Mouse (Mus musculus) forebrain, embryonic 12.5 days (tissue): Measurements from ENCODE around the gene Copz1. TPM values are rescaled to one million over a fixed set of nuclear protein-coding genes. Genes with fewer than 3 reads are reported as not detected.

Source experiments
- ATAC-seq: fragments of 200-750 bp; cut with Nextera tagmentation; 2 replicates; pipeline ENCODE4 v1.8.0; 2017; ENCODE audit warnings: moderate TSS enrichment; ENCODE audit not compliant: low FRiP score
- H3K27ac ChIP-seq: fragments of 300-500 bp; sonication (generic); 2 replicates; pipeline ENCODE4 v1.5.1; 2016; ENCODE audit warnings: mild to moderate bottlenecking
- H3K27me3 ChIP-seq: fragments of 300-500 bp; sonication (generic); 2 replicates; pipeline ENCODE4 v1.6.1; 2016; ENCODE audit warnings: mild to moderate bottlenecking
- H3K36me3 ChIP-seq: fragments of 300-500 bp; sonication (generic); replicated peaks from 2 replicates; pipeline ENCODE4 v1.6.1; 2016; ENCODE audit warnings: mild to moderate bottlenecking
- H3K4me1 ChIP-seq: fragments of 300-500 bp; sonication (generic); 2 replicates; pipeline ENCODE4 v1.6.1; 2016
- H3K4me2 ChIP-seq: fragments of 300-500 bp; sonication (generic); 2 replicates; pipeline ENCODE4 v1.6.1; 2016; ENCODE audit warnings: mild to moderate bottlenecking, moderate library complexity
- H3K4me3 ChIP-seq: fragments of 300-500 bp; sonication (generic); replicated peaks from 2 replicates; pipeline ENCODE4 v1.5.1; 2016; ENCODE audit warnings: mild to moderate bottlenecking
- H3K9ac ChIP-seq: fragments of 300-500 bp; sonication (generic); 2 replicates; pipeline ENCODE4 v1.6.1; 2016; ENCODE audit warnings: mild to moderate bottlenecking
- H3K9me3 ChIP-seq: fragments of 300-500 bp; sonication (generic); 2 replicates; pipeline ENCODE4 v1.6.1; 2016
- WGBS: fragments of 180-500 bp; shearing (Covaris S2); methylation state at CpG from one replicate; pipeline ENCODE4 v1.1.7; 2016; 5-methylcytosine and 5-hydroxymethylcytosine counted together
- polyA plus RNA-seq: library from polyadenylated mRNA; unstranded; fragments of >200 nt; fragmentation: Nextera tagmentation; extraction: Ambion mirVana; gene quantifications from 2 replicates; pipeline ENCODE4 v1.2.1, GENCODE M21; 2016

The Copz1 gene
- polyA plus RNA-seq, 1 experiment from 2014 or later: 226 TPM

DNA sequence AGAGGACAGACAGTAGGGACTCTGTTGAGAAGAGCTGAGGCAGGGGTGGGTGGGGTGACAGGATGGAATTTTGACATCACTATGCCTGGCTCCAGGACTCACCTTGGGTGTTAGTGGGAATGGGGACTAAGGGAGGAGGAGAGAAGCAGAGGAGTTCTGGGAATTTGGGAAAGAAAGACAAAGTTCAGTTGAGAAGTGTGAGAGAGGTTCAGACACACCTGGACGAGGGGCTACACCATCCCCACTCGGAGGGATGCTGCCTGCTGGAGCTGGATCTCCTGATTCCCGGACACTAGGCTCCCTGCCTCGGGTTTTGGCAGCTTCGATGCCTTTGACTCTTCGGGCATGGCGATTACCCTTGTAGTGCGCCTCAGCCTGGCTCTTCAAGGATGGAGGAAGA is 45.2 kb downstream of the Copz1 start:
- Histone ChIP-seq H3K9ac (0 out of 2 replicates have a peak overlapping the region, but pooled peaks have one; percentile 1), H3K4me1 (peaks cover 52% of the 10 kb centered on the region), H3K27ac (no peak overlapping the region), H3K4me3 (no peak overlapping the region), H3K36me3 (peaks cover 40% of the 10 kb centered on the region), H3K27me3 (peaks cover 7% of the 10 kb centered on the region; the same call in 1 of the 2 replicates), H3K4me2 (no peak overlapping the region), H3K9me3 (no peaks in the 10 kb centered on the region)
- 87% methylated on average over 8 of the region's 8 CpGs for WGBS
- ATAC-seq: no peak

DNA sequence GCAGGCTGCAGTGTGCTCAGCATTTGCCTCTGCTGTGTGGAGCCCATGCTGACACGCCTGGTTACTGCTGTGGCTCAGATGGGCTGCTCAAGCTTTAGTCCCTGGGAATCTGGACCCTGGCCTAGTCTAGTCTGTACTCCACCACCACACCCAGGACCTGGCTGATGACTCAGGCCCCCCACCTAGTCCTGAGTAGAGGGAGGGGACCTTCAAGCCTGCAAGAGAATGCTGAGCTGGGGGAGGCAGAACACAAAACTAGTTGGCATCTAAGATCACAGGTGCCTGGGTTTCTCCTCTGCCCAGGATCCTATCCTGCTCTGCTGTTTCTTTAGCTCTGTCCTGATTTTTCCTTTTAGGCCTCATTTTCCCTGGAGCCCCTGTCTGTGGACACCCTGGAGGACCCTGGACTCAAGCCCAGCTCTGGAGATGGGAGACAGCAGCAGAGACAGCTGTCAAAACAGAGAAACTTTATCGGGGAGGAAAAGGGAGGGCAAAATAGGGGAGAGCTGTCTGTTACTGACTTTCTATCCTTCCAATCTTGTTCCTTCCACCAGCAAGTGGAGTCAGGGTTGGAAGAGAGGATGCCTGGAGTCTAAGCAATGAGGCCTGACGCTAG is 45.8 kb downstream of the Copz1 start:
- Histone ChIP-seq H3K4me2 (no peak overlapping the region), H3K9me3 (no peaks in the 10 kb centered on the region), H3K36me3 (peaks cover 40% of the 10 kb centered on the region), H3K27me3 (peaks cover 7% of the 10 kb centered on the region; the same call in 1 of the 2 replicates), H3K4me1 (peaks cover 49% of the 10 kb centered on the region), H3K9ac (no peak overlapping the region), H3K27ac (no peak overlapping the region), H3K4me3 (no peak overlapping the region)
- ATAC-seq: no peak
- WGBS: 77% methylated on average over 3 of the region's 3 CpGs

GRCm38 (mm10) chr15:103321076-103321475 is 48.6 kb downstream of the Copz1 start:
- Histone ChIP-seq H3K4me1 (peaks cover 33% of the 10 kb centered on the region), H3K9me3 (no peaks in the 10 kb centered on the region), H3K4me3 (no peak overlapping the region), H3K36me3 (peaks cover 35% of the 10 kb centered on the region), H3K9ac (no peak overlapping the region), H3K27ac (no peak overlapping the region), H3K27me3 (no peaks in the 10 kb centered on the region), H3K4me2 (no peak overlapping the region)
- WGBS: 67% methylated on average over 1 of the region's 1 CpGs
- no peak for ATAC-seq

- H3K9me3 ChIP-seq: no peaks in the 10 kb centered on the region
- peak overlapping the region; percentile 79 for H3K4me3 ChIP-seq
- 42% methylated on average over 4 of the region's 4 CpGs for WGBS
- 0 out of 2 replicates have a peak overlapping the region, but pooled peaks have one; percentile 73 for H3K27ac ChIP-seq
- ATAC-seq: no peak
- no peaks in the 10 kb centered on the region for H3K27me3 ChIP-seq
- H3K4me1 ChIP-seq: peaks cover 33% of the 10 kb centered on the region
- peaks cover 22% of the 10 kb centered on the region for H3K36me3 ChIP-seq
- peak overlapping the region; percentile 83 for H3K9ac ChIP-seq
- peak overlapping the region; percentile 80 for H3K4me2 ChIP-seq
Measured at GRCm38 (mm10) chr15:103322396-103322795, 49.9 kb downstream of the Copz1 start.

- Histone ChIP-seq H3K4me3 (peak overlapping the region; percentile 79), H3K9me3 (no peaks in the 10 kb centered on the region), H3K36me3 (peaks cover 15% of the 10 kb centered on the region), H3K27me3 (no peaks in the 10 kb centered on the region), H3K4me2 (peak overlapping the region; percentile 80), H3K9ac (peak overlapping the region; percentile 83), H3K27ac (peak overlapping the region; percentile 73), H3K4me1 (peaks cover 33% of the 10 kb centered on the region)
- under 1% methylated on average over 24 of the region's 26 CpGs for WGBS
- peak; percentile 81 for ATAC-seq
Measured at GRCm38 (mm10) chr15:103323070-103323454, 50.5 kb downstream of the Copz1 start.

DNA sequence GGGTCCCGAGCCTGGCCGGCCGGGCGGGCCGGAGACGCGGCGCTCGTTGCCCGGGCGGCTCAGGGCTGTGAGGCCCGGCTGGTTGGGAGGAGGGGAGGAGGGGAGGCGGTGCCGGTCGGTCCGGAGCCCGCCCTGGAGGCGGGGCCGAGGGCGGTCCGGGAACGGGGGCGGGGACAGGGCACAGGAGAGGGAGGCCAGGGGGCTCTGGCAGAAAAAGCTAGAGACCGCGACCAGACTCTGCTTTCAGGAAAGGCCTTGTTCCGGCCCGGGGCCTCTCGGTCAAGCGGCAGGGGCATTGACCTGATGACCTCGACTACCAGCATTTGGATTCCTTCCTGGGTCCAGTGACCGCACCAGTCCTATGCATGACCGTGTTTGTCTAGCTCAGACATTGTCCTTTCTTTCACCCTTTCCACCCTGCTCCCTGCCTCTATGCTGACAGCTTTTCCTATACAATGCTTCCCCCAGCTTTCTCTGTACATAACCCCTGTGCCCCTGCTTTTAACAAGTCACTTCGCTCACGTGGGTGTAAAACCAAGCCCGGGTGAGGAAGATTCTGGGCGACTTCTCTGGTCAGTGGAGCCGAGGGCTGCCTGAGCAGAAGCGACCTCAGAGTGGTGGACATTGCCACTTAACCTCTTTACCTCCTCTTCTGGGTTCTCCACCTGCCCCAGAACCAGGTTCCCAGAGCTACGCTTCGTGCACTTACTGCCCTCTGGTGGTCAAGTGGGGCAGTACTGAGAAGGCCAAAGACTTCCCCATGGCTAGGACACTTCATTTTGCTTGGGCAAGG is 51.1 kb downstream of the Copz1 start:
- Histone ChIP-seq H3K27ac (peak overlapping the region; percentile 73), H3K9ac (peak overlapping the region; percentile 83), H3K36me3 (peaks cover 9% of the 10 kb centered on the region), H3K4me3 (peak overlapping the region; percentile 79), H3K9me3 (no peaks in the 10 kb centered on the region), H3K4me1 (peaks cover 33% of the 10 kb centered on the region), H3K27me3 (no peaks in the 10 kb centered on the region), H3K4me2 (peak overlapping the region; percentile 80)
- 1% methylated on average over 37 of the region's 40 CpGs for WGBS
- ATAC-seq: peak; percentile 97

GRCm38 (mm10) chr15:103333081-103333615 is 60.6 kb downstream of the Copz1 start:
- H3K9me3 ChIP-seq: no peaks in the 10 kb centered on the region
- ATAC-seq: no peak
- peaks cover 31% of the 10 kb centered on the region for H3K27me3 ChIP-seq
- H3K36me3 ChIP-seq: no peaks in the 10 kb centered on the region
- no peak overlapping the region for H3K9ac ChIP-seq
- peaks cover 44% of the 10 kb centered on the region for H3K4me1 ChIP-seq
- no peak overlapping the region for H3K27ac ChIP-seq
- no peak overlapping the region for H3K4me3 ChIP-seq
- 0 out of 2 replicates have a peak overlapping the region, but pooled peaks have one; percentile 8 for H3K4me2 ChIP-seq
- 56% methylated on average over 5 of the region's 5 CpGs for WGBS

DNA sequence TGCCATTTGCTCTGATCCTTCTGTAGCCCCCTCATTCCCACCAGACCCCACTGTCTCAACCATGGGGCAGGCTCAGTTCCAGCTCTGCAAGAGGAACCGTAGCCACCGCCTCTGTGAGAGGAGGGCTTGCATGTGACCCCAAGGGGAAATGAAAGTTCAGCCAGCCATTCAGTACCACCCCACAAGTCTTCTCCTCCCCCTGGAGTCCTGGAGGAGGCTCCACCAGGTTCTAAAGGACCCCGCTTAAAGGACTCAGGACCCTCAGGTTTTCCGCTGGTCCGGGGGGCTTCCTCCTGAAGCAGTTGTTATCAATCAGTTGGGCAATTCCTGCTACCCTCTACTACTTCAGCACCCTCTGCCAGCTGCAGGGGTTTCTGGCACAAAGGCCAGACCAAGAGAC is 61.2 kb downstream of the Copz1 start:
- Histone ChIP-seq H3K27me3 (peaks cover 36% of the 10 kb centered on the region), H3K4me2 (0 out of 2 replicates have a peak overlapping the region, but pooled peaks have one; percentile 8), H3K27ac (no peak overlapping the region), H3K4me1 (peaks cover 50% of the 10 kb centered on the region), H3K4me3 (no peak overlapping the region), H3K9me3 (no peaks in the 10 kb centered on the region), H3K36me3 (no peaks in the 10 kb centered on the region), H3K9ac (no peak overlapping the region)
- ATAC-seq: peak; percentile 18
- 45% methylated on average over 5 of the region's 5 CpGs for WGBS

DNA sequence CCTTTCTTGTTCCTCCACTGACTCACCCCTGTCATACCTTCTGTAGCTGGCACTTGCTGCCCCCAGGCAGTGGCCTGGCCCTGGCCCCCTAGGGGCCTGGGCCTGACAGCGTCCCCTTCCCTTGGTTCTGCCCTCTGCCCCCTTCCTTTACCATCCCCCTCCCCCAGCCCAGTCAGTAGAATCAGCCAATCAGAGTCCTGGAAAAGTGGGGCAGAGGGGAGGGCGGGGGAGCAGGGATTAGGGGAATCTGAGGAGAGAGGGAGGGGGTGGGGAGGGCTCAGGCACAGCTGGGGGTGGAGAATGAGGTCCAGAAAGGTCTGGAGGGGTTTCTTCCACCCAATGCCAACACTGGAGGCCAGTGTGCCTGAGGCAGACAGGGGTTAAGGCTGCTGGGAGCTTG is 61.7 kb downstream of the Copz1 start:
- Histone ChIP-seq H3K4me3 (no peak overlapping the region), H3K27ac (no peak overlapping the region), H3K4me1 (peaks cover 53% of the 10 kb centered on the region), H3K9ac (0 out of 2 replicates have a peak overlapping the region, but pooled peaks have one; percentile 8), H3K36me3 (no peaks in the 10 kb centered on the region), H3K9me3 (no peaks in the 10 kb centered on the region), H3K27me3 (peaks cover 41% of the 10 kb centered on the region), H3K4me2 (0 out of 2 replicates have a peak overlapping the region, but pooled peaks have one; percentile 8)
- ATAC-seq: peak; percentile 50
- 7% methylated on average over 2 of the region's 2 CpGs for WGBS

DNA sequence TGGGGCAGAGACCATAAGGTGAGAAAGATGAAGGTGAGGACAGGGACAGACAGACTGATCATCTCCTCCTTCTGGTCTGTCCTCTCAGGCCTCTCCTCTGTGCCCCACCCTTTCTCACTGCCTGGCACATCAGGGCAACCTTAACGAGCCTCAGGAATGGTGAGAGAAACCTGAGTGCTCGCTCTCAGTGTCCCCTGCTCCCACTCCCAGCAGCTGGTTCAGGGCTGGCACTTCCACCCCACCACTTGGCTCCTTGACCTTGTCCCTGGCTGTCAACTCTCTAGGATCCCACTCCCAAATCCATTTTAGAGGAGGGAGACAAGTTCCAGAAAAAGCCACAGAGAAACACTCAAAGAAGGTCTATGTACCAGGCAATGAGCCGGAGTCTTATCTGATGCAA is 62.5 kb downstream of the Copz1 start:
- Histone ChIP-seq H3K4me1 (peaks cover 62% of the 10 kb centered on the region), H3K9ac (no peak overlapping the region), H3K27me3 (peaks cover 49% of the 10 kb centered on the region), H3K27ac (no peak overlapping the region), H3K4me2 (no peak overlapping the region), H3K9me3 (no peaks in the 10 kb centered on the region), H3K36me3 (no peaks in the 10 kb centered on the region), H3K4me3 (no peak overlapping the region)
- ATAC-seq: no peak
- WGBS: 56% methylated on average over 3 of the region's 3 CpGs

- Histone ChIP-seq H3K4me2 (no peak overlapping the region), H3K9me3 (no peaks in the 10 kb centered on the region), H3K36me3 (no peaks in the 10 kb centered on the region), H3K4me3 (no peak overlapping the region), H3K27me3 (peaks cover 56% of the 10 kb centered on the region), H3K9ac (no peak overlapping the region), H3K27ac (0 out of 2 replicates have a peak overlapping the region, but pooled peaks have one; percentile 25), H3K4me1 (peaks cover 68% of the 10 kb centered on the region)
- ATAC-seq: no peak
- 31% methylated on average over 7 of the region's 7 CpGs for WGBS
Measured at GRCm38 (mm10) chr15:103335488-103336235, 63.1 kb downstream of the Copz1 start.
